Mouse (Mus musculus) embryonic facial prominence, embryonic 11.5 days (tissue): Measurements from ENCODE around the gene Olfr1373. TPM values are rescaled to one million over a fixed set of nuclear protein-coding genes. Genes with fewer than 3 reads are reported as not detected.

Experiments used
- ATAC-seq: fragments of 200-750 bp; cut with Nextera tagmentation; replicated peaks from 2 replicates; pipeline ENCODE4 v1.8.0; 2017; ENCODE audit warnings: low read depth; ENCODE audit not compliant: insufficient number of reproducible peaks, low FRiP score, low TSS enrichment
- DNase-seq: peaks from one replicate; pipeline ENCODE4 v3.0.0-alpha.2; 2015; ENCODE audit warnings: low spot score
- H3K27ac ChIP-seq: fragments of 300-500 bp; sonication (generic); replicated peaks from 2 replicates; pipeline ENCODE4 v1.5.1; 2014; ENCODE audit warnings: mild to moderate bottlenecking, low read depth, low read length, control low read depth
- H3K27me3 ChIP-seq: fragments of 300-500 bp; sonication (generic); 2 replicates; pipeline ENCODE4 v1.6.1; 2014; ENCODE audit warnings: mild to moderate bottlenecking, low read length, moderate library complexity, mixed read lengths; ENCODE audit not compliant: control insufficient read depth, insufficient read depth
- H3K36me3 ChIP-seq: fragments of 300-500 bp; sonication (generic); replicated peaks from 2 replicates; pipeline ENCODE4 v1.6.1; 2014; ENCODE audit warnings: low read depth, mild to moderate bottlenecking, low read length, moderate library complexity, mixed read lengths; ENCODE audit not compliant: control insufficient read depth, insufficient read depth
- H3K4me1 ChIP-seq: fragments of 300-500 bp; sonication (generic); 2 replicates; pipeline ENCODE4 v1.6.1; 2014; ENCODE audit warnings: low read length, mixed read lengths; ENCODE audit not compliant: control insufficient read depth, insufficient read depth
- H3K4me2 ChIP-seq: fragments of 300-500 bp; sonication (generic); 2 replicates; pipeline ENCODE4 v1.6.1; 2014; ENCODE audit warnings: low read depth, mild to moderate bottlenecking, control low read depth, low read length, moderate library complexity
- H3K4me3 ChIP-seq: fragments of 300-500 bp; sonication (generic); 2 replicates; pipeline ENCODE4 v1.5.1; 2014; ENCODE audit warnings: low read depth, low read length, control low read depth
- H3K9ac ChIP-seq: fragments of 300-500 bp; sonication (generic); replicated peaks from 2 replicates; pipeline ENCODE4 v1.6.1; 2014; ENCODE audit warnings: mild to moderate bottlenecking, control low read depth, low read length
- H3K9me3 ChIP-seq: fragments of 300-500 bp; sonication (generic); replicated peaks from 2 replicates; pipeline ENCODE4 v1.6.1; 2016; ENCODE audit warnings: mild to moderate bottlenecking, low read length, inconsistent platforms, mixed read lengths; ENCODE audit not compliant: control insufficient read depth
- WGBS: fragments of 180-500 bp; shearing (Covaris S2); extraction: QIAGEN DNeasy Blood & Tissue Kit; methylation state at CpG from one replicate; pipeline ENCODE4 v1.1.7; 2014; 5-methylcytosine and 5-hydroxymethylcytosine counted together
- polyA plus RNA-seq: library from polyadenylated mRNA; unstranded; fragments of >200 nt; fragmentation: Nextera tagmentation; extraction: Ambion mirVana; gene quantifications from 2 replicates; pipeline ENCODE4 v1.2.1, GENCODE M21; 2014

Olfr1373 gene
- polyA plus RNA-seq, 1 experiment from 2014 or later = not detected

DNA sequence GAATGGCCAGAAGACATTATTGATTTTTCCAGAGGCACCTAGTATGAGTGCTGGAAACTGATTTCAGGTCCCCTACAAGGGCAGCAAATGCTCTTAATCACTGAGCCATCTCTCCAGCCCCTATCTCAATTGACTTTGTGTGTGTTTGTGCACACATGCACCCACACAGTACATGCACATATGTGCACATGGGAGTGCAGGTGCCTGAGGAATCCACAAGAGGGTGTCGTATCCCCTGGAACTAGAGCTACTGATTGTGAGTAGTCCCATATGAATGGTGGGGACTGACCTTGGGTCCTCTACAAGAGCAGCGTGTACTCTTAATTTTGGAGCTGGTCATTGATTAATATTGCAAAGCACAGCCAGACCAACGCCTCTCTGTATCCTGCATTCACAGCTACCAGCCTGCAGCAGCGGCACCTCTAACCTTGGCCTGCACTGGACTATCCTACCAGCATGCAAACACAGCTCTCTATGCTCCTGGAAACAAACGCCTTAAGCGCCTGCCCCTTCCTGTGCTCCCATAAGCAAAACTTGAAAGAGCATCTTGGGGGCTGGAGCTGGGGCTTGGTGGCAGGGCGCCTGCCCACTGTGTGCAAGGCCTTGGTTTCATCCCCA lies 14.8 kb downstream of the Olfr1373 start:
- no peak overlapping the region for H3K4me3 ChIP-seq
- no peaks in the 10 kb centered on the region; the same call in 1 of the 2 replicates for H3K9me3 ChIP-seq
- no peak overlapping the region for H3K27ac ChIP-seq
- no peaks in the 10 kb centered on the region for H3K36me3 ChIP-seq
- H3K4me1 ChIP-seq = no peaks in the 10 kb centered on the region
- no peaks in the 10 kb centered on the region for H3K27me3 ChIP-seq
- no peak overlapping the region for H3K9ac ChIP-seq
- H3K4me2 ChIP-seq = no peak overlapping the region
- ATAC-seq (0 out of 2 replicates have a peak, but pooled peaks have one; percentile 9), DNase-seq (no peak)
- WGBS = 80% methylated on average over 7 of the region's 7 CpGs

- H3K9me3 ChIP-seq = no peaks in the 10 kb centered on the region
- no peak overlapping the region for H3K9ac ChIP-seq
- no peak overlapping the region for H3K4me3 ChIP-seq
- no peak overlapping the region for H3K4me2 ChIP-seq
- no peaks in the 10 kb centered on the region; the same call in 1 of the 2 replicates for H3K36me3 ChIP-seq
- ATAC-seq = no peak
- no peak for DNase-seq
- 82% methylated on average over 10 of the region's 10 CpGs for WGBS
- H3K4me1 ChIP-seq = no peaks in the 10 kb centered on the region
- H3K27ac ChIP-seq = no peak overlapping the region
- no peaks in the 10 kb centered on the region for H3K27me3 ChIP-seq
These were observed 15.5 kb downstream of the Olfr1373 start for GRCm38 (mm10) chr11:52129621-52130450.

DNA sequence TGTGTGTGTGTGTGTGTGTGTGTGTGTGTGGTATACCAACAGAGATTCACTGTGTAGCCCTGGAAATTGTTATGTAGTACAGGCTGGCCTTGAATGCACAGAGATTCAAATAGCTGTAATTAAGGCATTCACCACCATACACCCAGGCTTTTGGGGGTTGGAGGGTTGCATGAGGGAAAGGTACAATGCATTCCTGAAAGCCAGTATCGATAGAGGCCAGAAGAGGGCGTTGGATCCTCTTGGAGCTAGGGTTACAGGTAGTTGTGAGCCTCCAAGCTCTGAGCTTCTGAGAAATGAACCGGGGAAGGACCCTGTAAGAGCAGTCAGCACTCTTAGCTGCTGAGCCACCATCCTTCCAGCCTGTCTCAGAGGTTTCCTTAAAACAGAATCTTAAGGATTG lies 16.2 kb downstream of the Olfr1373 start:
- WGBS = 35% methylated on average over 3 of the region's 3 CpGs
- Histone ChIP-seq H3K9me3 (no peaks in the 10 kb centered on the region), H3K27ac (no peak overlapping the region), H3K4me2 (no peak overlapping the region), H3K4me1 (no peaks in the 10 kb centered on the region), H3K9ac (no peak overlapping the region), H3K36me3 (peaks cover 6% of the 10 kb centered on the region; the same call in 1 of the 2 replicates), H3K27me3 (no peaks in the 10 kb centered on the region), H3K4me3 (no peak overlapping the region)
- no peak for ATAC-seq
- DNase-seq = peak; percentile 18

- no peaks in the 10 kb centered on the region for H3K9me3 ChIP-seq
- no peak overlapping the region for H3K4me3 ChIP-seq
- no peak for ATAC-seq
- no peak overlapping the region for H3K4me2 ChIP-seq
- H3K9ac ChIP-seq = no peak overlapping the region
- no peak overlapping the region for H3K27ac ChIP-seq
- H3K36me3 ChIP-seq = peaks cover 9% of the 10 kb centered on the region
- no peaks in the 10 kb centered on the region for H3K27me3 ChIP-seq
- no peaks in the 10 kb centered on the region for H3K4me1 ChIP-seq
- WGBS = 65% methylated on average over 5 of the region's 5 CpGs
- no peak for DNase-seq
These were observed 16.8 kb downstream of the Olfr1373 start for GRCm38 (mm10) chr11:52128316-52129061.

- Histone ChIP-seq H3K36me3 (peaks cover 9% of the 10 kb centered on the region), H3K4me2 (no peak overlapping the region), H3K27me3 (no peaks in the 10 kb centered on the region), H3K27ac (no peak overlapping the region), H3K4me3 (no peak overlapping the region), H3K4me1 (no peaks in the 10 kb centered on the region), H3K9me3 (no peaks in the 10 kb centered on the region), H3K9ac (no peak overlapping the region)
- 74% methylated on average over 5 of the region's 5 CpGs for WGBS
- no peak for DNase-seq
- no peak for ATAC-seq
These were observed 17.6 kb downstream of the Olfr1373 start for GRCm38 (mm10) chr11:52127760-52128159.

- Histone ChIP-seq H3K4me2 (no peak overlapping the region), H3K9ac (no peak overlapping the region), H3K4me1 (no peaks in the 10 kb centered on the region), H3K36me3 (peaks cover 9% of the 10 kb centered on the region), H3K27ac (no peak overlapping the region), H3K9me3 (no peaks in the 10 kb centered on the region), H3K27me3 (no peaks in the 10 kb centered on the region), H3K4me3 (no peak overlapping the region)
- DNase-seq = no peak
- ATAC-seq = no peak
- 77% methylated on average over 3 of the region's 3 CpGs for WGBS
These were observed 18.2 kb downstream of the Olfr1373 start for GRCm38 (mm10) chr11:52127169-52127568.

- 94% methylated on average over 4 of the region's 4 CpGs for WGBS
- no peak for DNase-seq
These were observed 20.9 kb downstream of the Olfr1373 start for GRCm38 (mm10) chr11:52124468-52124867.

More at GRCm38 (mm10) chr11:52124468-52124867, 20.9 kb downstream of the Olfr1373 start:
- no peak for ATAC-seq
- H3K36me3 ChIP-seq = peaks cover 25% of the 10 kb centered on the region
- no peak overlapping the region for H3K4me3 ChIP-seq
- no peaks in the 10 kb centered on the region for H3K9me3 ChIP-seq
- no peak overlapping the region for H3K27ac ChIP-seq
- H3K4me1 ChIP-seq = no peaks in the 10 kb centered on the region
- no peak overlapping the region for H3K9ac ChIP-seq
- no peaks in the 10 kb centered on the region for H3K27me3 ChIP-seq
- no peak overlapping the region for H3K4me2 ChIP-seq
